Mouse (Mus musculus) lung, postnatal 25 days (tissue): ENCODE measurements around the gene Tnrc6c.

ENCODE experiments used
- DNase-seq: peaks from one replicate; pipeline ENCODE4 v3.0.0; 2022; ENCODE audit warnings: low spot score

Gene Tnrc6c

GRCm38 (mm10) chr11:117729341-117729740 is 75.3 kb downstream of the Tnrc6c start:
- DNase-seq = no peak

GRCm38 (mm10) chr11:117729798-117730489 is 75.9 kb downstream of the Tnrc6c start:
- DNase-seq = no peak

DNA sequence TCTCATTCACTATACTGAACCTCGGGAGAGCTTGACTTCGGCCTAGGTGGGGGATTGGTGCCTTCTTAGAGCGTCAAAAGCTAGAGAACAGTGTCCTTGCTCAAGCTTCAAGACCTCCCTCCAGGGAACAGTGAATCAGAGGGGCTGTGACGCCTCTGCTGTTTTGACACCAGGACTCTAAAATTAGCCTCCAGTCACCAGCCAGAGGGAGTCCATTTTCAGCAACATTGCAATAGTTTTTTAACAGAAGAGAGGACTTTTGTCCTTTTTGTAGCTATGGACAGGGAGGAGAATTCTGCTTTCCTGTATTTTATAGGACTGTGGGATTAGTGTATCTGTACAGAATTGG is 76.4 kb downstream of the Tnrc6c start:
- no peak for DNase-seq

- no peak for DNase-seq
Measured at GRCm38 (mm10) chr11:117731470-117731869, 77.4 kb downstream of the Tnrc6c start.

GRCm38 (mm10) chr11:117736037-117736689 is 82.1 kb downstream of the Tnrc6c start:
- DNase-seq = peak; percentile 23

GRCm38 (mm10) chr11:117738123-117738522 is 84.0 kb downstream of the Tnrc6c start:
- DNase-seq = no peak

GRCm38 (mm10) chr11:117741128-117741527 is 87.0 kb downstream of the Tnrc6c start:
- DNase-seq = no peak

DNA sequence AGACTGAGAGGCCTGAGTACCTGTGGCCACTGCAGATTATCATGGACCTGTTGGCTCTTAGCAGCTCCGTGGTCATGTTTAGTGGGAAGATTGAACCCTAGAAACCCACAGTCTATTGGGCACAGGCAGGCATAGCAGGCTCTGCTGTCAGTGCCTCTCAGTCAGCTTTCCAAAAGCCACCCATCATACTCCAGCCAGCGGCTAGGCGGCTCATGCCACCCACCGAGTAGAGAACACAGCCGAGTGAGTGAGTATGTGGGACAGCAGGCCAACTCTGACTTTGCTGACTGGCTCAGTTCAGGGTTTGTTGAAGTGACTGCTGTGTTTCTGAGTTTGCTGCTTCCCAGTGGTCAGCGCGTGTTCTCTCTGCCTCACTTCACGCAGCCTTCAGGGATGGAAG is 88.2 kb downstream of the Tnrc6c start:
- no peak for DNase-seq

DNA sequence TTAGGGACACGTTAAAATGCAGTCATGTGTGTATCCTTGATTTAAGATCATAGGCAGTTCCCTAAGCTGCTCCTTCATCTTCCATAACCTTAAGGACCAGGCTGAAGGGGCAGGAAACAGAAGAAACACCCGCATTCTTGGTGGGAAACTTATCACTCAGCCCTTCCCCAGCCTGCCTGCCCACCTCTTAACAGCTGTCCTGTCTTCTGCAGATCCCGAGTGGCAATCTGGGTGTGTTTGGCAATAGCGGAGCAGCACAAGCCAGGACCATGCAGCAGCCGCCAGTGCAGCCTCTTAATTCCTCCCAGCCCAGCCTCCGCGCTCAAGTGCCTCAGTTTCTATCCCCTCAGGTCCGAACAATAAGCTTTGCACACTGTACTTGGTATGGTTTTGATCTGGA is 88.6 kb downstream of the Tnrc6c start:
- DNase-seq = no peak

DNA sequence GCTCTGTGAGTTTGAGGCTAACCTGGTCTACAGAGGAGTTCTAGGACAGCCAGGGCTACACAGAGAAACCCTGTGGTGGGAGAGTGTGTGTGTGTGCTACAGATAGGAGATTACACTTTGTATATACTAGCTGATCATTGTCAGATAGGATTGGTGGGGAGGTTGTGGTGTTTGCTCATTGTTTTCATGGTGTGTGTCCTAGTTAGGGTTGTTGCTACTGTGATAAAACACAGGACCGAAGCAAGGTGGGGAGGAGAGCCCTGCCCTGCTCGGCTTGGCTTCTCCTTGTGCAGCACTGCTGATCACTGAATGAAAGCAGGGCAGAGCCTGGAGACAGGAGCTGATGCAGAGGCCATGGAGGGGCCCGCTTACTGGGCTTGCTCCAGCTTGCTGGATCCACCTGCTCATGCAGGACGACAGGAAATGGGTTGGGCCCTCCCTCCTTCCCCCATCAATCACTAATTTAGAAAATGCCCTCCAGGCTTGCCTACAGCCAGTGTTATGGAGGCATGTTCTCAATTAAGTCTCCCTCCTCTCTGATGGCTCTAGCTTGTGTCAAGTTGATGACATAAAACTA is 89.5 kb downstream of the Tnrc6c start:
- DNase-seq = no peak

DNA sequence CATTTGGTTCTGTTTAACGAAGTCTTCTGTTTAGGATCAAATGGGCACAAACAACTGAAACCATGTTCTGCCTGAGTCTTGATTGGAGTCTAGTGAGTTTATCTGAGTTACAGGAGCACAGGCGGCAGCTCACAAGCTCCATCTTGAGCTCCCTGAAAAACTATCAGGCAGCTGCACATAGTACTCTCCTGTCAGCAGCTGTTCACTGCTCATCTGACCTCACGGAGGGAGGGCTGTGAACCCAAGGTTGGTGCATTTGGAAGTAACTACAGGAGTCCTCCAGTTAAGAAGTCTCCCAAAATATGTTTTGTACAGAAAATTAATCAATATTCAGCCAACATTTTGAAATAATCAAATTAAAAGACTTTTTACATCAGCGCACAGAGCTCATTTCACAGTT is 94.5 kb downstream of the Tnrc6c start:
- DNase-seq = no peak

GRCm38 (mm10) chr11:117749414-117749813 is 95.3 kb downstream of the Tnrc6c start:
- DNase-seq = no peak

GRCm38 (mm10) chr11:117751544-117751943 is 97.5 kb downstream of the Tnrc6c start:
- DNase-seq = no peak

DNA sequence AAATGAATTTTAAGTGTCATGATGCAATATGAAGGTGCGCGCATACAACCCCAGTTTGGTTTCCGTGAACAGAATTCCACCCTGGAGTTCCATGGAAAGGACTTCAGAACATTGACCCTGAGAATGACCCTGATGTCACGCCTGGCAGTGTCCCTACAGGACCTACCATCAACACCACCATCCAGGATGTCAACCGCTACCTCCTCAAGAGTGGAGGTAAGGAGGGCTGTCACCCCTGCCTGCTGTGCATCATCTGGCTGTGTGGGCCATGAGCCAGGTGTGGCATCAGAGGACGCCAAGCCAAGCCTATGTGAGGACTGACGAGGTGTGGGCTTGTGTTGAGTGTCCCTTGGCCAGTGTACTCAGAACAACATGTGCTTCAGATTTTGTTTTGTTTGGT is 101.8 kb downstream of the Tnrc6c start:
- DNase-seq = no peak

DNA sequence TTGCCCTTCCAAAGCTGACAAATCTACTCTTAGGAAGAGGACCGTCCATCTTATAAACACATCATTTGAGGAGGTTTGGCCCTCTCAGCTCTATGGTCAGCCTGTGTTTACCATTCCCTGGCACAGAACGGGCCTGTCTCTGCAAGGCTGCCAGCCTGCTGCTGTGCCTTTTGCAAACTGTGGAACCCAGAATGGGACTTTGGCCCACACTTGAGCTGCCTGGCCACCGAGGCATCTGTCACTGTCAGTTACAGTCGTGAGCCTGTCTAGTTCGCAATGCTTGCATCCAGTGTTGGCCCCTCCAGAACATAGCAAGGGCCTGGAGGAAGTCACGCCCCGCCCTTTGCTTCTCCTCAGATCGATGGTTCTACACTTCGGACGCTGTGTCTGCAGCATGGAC is 105.2 kb downstream of the Tnrc6c start:
- no peak for DNase-seq

DNA sequence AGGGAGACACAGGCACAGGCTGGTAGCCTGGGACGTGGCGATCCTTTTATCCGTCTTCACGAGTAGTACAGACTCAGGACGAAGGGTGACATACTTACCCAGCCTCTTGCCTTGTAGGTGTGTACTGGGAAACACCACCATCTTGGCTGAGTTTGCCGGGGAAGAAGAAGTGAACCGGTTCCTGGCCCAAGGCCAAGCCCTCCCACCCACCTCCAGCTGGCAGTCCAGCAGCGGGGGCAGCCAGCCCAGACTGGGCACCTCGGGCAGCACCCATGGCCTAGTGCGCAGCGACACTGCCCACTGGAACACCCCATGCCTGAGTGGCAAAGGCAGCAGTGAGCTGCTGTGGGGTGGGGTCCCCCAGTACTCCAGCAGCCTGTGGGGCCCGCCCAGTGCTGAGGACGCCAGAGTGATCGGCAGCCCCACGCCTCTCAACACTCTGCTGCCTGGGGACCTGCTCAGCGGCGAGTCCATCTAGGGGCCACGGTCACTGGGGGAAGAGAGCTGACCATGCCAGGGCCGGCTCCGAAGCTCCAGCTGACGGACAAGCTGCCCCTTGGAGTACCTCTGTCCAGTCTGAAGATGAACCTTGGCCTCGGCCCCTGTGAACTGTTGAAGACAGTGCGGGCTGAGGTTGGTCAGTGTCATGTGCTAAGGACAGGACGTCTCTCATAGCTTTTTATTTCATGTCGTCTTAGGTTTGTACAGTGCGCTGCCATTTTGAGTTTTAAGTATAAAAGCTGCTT is 106.5 kb downstream of the Tnrc6c start:
- no peak for DNase-seq

- DNase-seq = no peak
Measured at GRCm38 (mm10) chr11:117761801-117762200, 107.7 kb downstream of the Tnrc6c start.

GRCm38 (mm10) chr11:117762246-117762645 is 108.2 kb downstream of the Tnrc6c start:
- DNase-seq = no peak

GRCm38 (mm10) chr11:117764319-117764718 is 110.2 kb downstream of the Tnrc6c start:
- DNase-seq = no peak

DNA sequence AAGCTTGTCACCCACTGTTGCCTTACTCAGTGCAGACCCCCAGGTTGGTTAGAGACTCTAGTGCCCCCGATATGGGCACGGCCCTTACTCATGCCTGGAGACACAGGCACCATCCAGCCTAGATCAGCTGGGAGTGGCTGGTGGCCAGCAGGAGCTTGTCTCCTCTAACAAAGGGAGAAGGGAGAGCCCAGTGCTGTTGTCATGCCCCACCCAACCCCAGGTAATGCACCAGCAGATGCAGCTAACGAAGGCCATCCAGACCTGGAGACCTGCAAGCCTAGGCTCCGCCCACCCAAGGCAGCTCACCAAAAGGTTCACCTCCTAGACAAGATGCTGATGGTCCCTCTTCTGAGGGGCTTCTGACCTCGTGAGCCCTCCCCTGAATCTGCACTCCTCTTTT is 111.3 kb downstream of the Tnrc6c start:
- no peak for DNase-seq

DNA sequence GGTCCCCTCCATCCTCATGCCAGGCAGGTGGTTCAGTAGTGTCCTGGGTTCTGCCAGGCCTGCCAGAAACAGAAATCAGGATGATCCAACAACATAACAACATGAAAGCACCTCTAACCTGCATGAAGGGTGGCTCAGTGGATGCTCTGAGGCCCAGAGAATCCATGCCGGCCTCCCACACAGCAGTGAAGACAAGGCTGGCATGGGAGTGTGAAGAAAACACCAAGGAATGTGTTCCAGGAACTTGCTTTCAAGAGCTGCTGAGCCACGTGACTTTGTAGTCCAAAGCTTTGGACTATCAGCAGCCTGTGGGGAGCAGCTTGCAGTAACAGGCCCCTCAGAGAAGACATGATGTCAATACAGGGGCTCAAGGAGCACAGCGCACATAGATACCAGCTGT is 112.2 kb downstream of the Tnrc6c start:
- no peak for DNase-seq

DNA sequence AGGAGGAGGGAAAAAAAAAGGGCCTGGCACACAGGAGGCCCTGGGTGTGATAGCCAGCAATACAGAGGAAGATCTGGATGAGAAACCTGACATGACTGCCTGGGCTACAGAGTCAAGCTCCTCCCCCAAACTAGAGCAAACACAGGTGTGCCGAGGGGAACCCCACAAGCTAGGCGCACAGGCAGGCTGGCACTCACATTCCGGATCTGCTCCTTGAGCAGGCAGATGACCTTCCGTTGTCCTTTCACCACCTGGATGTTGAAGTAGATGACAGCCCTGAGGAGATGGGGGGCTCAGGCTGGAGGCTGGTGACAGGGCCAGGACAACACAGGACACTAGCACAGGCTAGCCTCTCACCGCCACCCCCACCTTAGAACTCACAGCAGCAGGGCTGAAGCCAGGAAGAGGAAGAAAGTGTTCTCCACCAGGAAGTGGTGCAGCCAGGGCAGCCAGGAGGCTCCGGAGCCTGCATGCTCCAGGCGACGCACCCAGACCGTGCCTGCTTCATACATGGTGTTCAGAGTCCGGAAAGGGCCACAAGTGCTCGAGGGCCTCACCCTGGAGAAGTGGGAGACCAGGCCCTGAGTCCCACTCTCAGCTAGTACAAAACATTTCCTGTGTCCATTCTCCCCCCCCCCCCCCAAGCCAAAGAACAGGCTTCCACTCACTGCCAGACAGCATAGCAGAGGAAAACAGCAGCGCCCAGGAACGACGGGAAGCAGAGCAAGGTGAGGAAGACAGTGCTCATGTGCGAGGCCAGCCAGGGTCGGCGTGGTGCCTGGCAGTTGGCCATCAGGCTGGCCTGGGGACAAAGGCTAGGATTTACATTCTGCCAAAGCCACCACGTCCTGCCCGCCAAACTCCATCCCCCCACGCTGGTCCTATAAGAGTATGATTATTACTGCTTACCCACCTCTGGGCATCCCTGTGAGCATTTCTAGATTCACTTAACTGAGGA is 114.9 kb downstream of the Tnrc6c start:
- no peak for DNase-seq
